23 mouse cellular contexts compared by ENCODE assay signal in the genomic region with DNA sequence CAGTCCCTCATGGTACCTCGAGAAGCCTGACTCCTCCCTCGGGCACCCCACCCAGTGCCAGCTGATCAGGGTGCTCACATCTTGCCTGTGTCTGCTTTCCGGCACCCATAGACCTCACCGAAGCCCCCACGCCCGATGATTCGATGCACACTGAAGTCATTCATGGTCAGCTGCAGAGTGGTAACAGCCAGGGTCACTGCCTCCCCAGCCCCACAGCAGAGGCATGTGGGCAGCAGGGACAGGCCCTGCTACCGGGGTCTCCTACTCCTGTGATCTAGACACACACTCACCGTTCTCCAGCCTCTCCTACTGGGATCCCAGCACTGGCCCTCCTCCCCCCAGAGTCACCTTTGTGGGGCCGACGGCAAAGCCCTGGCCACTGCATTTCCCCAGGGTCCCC.
"Had no signal": no experiment of that assay in that cellular context is flagged by ENCODE, and none has a peak within 500 bp of the region (broad histone marks: within the 10 kb centered on the region; RNA-seq: fewer than 3 reads in every experiment).

No protein-coding gene starts in this region.

- H3K27me3 ChIP-seq: heart, embryonic 13.5 days; heart, embryonic 15.5 days; intestine, embryonic 15.5 days; limb, embryonic 12.5 days; liver, embryonic 13.5 days had no signal

- ATAC-seq: hindbrain, embryonic 16.5 days; inflammation-experienced regulatory T-cells, adult 6 months; intestine, embryonic 15.5 days; intestine, postnatal 0 days had no signal

- H3K27ac ChIP-seq: heart, adult 2 months; heart, embryonic 13.5 days; heart, embryonic 15.5 days; hindbrain, embryonic 10.5 days; hindbrain, embryonic 14.5 days; intestine, embryonic 15.5 days; layer of hippocampus, adult 2 months; left cerebral cortex, adult 2 months; limb, embryonic 10.5 days; limb, embryonic 12.5 days; liver, embryonic 13.5 days had no signal

- H3K4me3 ChIP-seq: heart, adult 2 months; heart, embryonic 13.5 days; heart, embryonic 15.5 days; hindbrain, embryonic 10.5 days; intestine, embryonic 15.5 days; layer of hippocampus, adult 2 months; left cerebral cortex, adult 2 months; limb, embryonic 10.5 days; limb, embryonic 12.5 days; liver, embryonic 13.5 days had no signal

- H3K9me3 ChIP-seq: heart, embryonic 13.5 days; heart, embryonic 15.5 days; hindbrain, embryonic 10.5 days; intestine, embryonic 15.5 days; limb, embryonic 10.5 days; limb, embryonic 12.5 days; liver, embryonic 13.5 days had no signal

- H3K9ac ChIP-seq: heart, embryonic 13.5 days; heart, embryonic 15.5 days; hindbrain, embryonic 14.5 days; intestine, embryonic 15.5 days; limb, embryonic 12.5 days; liver, embryonic 13.5 days had no signal

- H3K4me2 ChIP-seq: heart, embryonic 11.5 days; heart, embryonic 13.5 days; heart, embryonic 15.5 days; hindbrain, embryonic 14.5 days; intestine, embryonic 15.5 days; limb, embryonic 12.5 days; liver, embryonic 11.5 days; liver, embryonic 13.5 days had no signal

- DNase-seq: heart, adult 2 months; heart, postnatal 14 days; heart, postnatal 4 days; kidney, adult 18-20 months; kidney, adult 8-10 months; kidney, postnatal 10 days; kidney, postnatal 4 days; liver; liver, embryonic 13.5 days had no signal
